Mouse (Mus musculus) urinary bladder, postnatal 4 days (tissue): ENCODE measurements around the gene Lefty1.
"Not testable (repeated sequence)": the region's sequence is repeated elsewhere in the genome, so short reads cannot be mapped to it uniquely, and the experiment has no call there.

Experiments
- DNase-seq, 2 experiments: peaks; one replicate each; pipeline ENCODE4 v3.0.0; 2021 to 2022; ENCODE audit warnings: low spot score in 2 of 2

Lefty1 gene

GRCm38 (mm10) chr1:180952808-180953207 is 18.0 kb downstream of the Lefty1 start:
- DNase-seq, result no peak

- DNase-seq, result no peak
Measured at GRCm38 (mm10) chr1:180956401-180956800, 21.6 kb downstream of the Lefty1 start.

- no peak for DNase-seq
Measured at GRCm38 (mm10) chr1:180956973-180957381, 22.2 kb downstream of the Lefty1 start.

- no peak for DNase-seq
Measured at GRCm38 (mm10) chr1:180957989-180958388, 23.2 kb downstream of the Lefty1 start.

GRCm38 (mm10) chr1:180958797-180959196 is 24.0 kb downstream of the Lefty1 start:
- no peak for DNase-seq

- DNase-seq, result no peak
Measured at GRCm38 (mm10) chr1:180965786-180966185, 31.0 kb downstream of the Lefty1 start.

- no peak for DNase-seq
Measured at GRCm38 (mm10) chr1:180966542-180966941, 31.7 kb downstream of the Lefty1 start.

GRCm38 (mm10) chr1:180967261-180967660 is 32.4 kb downstream of the Lefty1 start:
- no peak for DNase-seq

GRCm38 (mm10) chr1:180972941-180973340 is 38.1 kb downstream of the Lefty1 start:
- no peak for DNase-seq

GRCm38 (mm10) chr1:180974126-180974746 is 39.4 kb downstream of the Lefty1 start:
- DNase-seq, result no peak

GRCm38 (mm10) chr1:180976110-180976679 is 41.4 kb downstream of the Lefty1 start:
- no peak for DNase-seq

GRCm38 (mm10) chr1:180979484-180980251 is 44.8 kb downstream of the Lefty1 start:
- DNase-seq, result no peak

GRCm38 (mm10) chr1:180980464-180980863 is 45.6 kb downstream of the Lefty1 start:
- no peak for DNase-seq

- DNase-seq, result not testable (repeated sequence)
Measured at GRCm38 (mm10) chr1:180981298-180982046, 46.6 kb downstream of the Lefty1 start.

- DNase-seq, result no peak
Measured at GRCm38 (mm10) chr1:180986701-180987100, 51.9 kb downstream of the Lefty1 start.

GRCm38 (mm10) chr1:180987759-180988158 is 52.9 kb downstream of the Lefty1 start:
- peak; percentile 53 to 76 for DNase-seq
